Mouse (Mus musculus) bone marrow macrophage, adult 2 months (primary cell): Measurements from ENCODE around the gene Tk1.

Source experiments
- CTCF ChIP-seq: IDR thresholded peaks from 2 replicates; pipeline ENCODE4 v1.5.1; 2012; ENCODE audit warnings: low read depth, mild to moderate bottlenecking, low read length, moderate library complexity
- POLR2A ChIP-seq: IDR thresholded peaks from 2 replicates; pipeline ENCODE4 v1.6.1; 2012; ENCODE audit warnings: mild to moderate bottlenecking, low read depth, low read length, borderline replicate concordance

DNA sequence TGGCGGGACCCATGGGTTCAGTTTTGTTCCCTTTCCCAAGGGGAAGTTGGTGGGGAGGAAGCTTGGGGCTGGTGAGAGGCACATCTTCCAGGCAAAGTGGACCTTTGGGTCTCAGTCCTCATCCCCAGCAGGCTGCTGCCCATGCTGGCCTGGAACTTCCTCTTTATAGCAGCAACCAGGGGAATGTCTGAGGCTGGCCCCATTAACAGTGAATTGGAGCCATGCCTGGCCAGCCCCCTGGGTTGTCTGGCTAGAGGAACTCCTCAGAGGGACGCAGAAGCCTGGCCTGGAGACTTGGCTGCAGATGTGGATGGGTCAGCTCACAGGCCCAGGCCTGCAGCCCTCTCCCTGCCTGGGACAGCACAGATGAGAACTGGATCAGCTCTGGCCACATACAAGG lies 38.9 kb upstream of the Tk1 start:
- TF ChIP-seq CTCF, result no peak
- no peak for TF ChIP-seq POLR2A
